Mouse (Mus musculus): ENCODE measurements at regions not wholly inside any gene's neighbourhood (a gene's known extent, or its start where the extent isn't known, plus 50 kb on each side); places are given as distances from the start of the nearest gene placed in this dataset.

GRCm38 (mm10) chr13:28520127-28520482 lies 262.8 kb downstream of the Gm11361 start:
- DNase-seq = no peak

- no peak for DNase-seq
These were observed 262.2 kb downstream of the Gm11361 start for GRCm38 (mm10) chr13:28519383-28520126.

- no peak for DNase-seq
These were observed 259.8 kb downstream of the Gm11361 start for GRCm38 (mm10) chr13:28517161-28517560.

GRCm38 (mm10) chr13:28516636-28517035 lies 259.3 kb downstream of the Gm11361 start:
- no peak for DNase-seq

GRCm38 (mm10) chr13:28514245-28514644 lies 256.9 kb downstream of the Gm11361 start:
- DNase-seq = no peak

- no peak for DNase-seq
These were observed 256.0 kb downstream of the Gm11361 start for GRCm38 (mm10) chr13:28513336-28513735.

- DNase-seq = peak; percentile 15
These were observed 255.4 kb downstream of the Gm11361 start for GRCm38 (mm10) chr13:28512573-28513334.

- no peak for DNase-seq
These were observed 250.9 kb downstream of the Gm11361 start for GRCm38 (mm10) chr13:28508184-28508583.

- DNase-seq = no peak
These were observed 250.5 kb downstream of the Gm11361 start for GRCm38 (mm10) chr13:28507783-28508182.

GRCm38 (mm10) chr13:28504340-28504739 lies 247.0 kb downstream of the Gm11361 start:
- no peak for DNase-seq

GRCm38 (mm10) chr13:28502171-28502570 lies 244.8 kb downstream of the Gm11361 start:
- DNase-seq = peak; percentile 8

- no peak for DNase-seq
These were observed 243.4 kb downstream of the Gm11361 start for GRCm38 (mm10) chr13:28500697-28501096.

- no peak for DNase-seq
These were observed 240.2 kb downstream of the Gm11361 start for GRCm38 (mm10) chr13:28497483-28497882.

- DNase-seq = no peak
These were observed 234.7 kb downstream of the Gm11361 start for GRCm38 (mm10) chr13:28492015-28492414.

GRCm38 (mm10) chr13:28483727-28484126 lies 226.4 kb downstream of the Gm11361 start:
- DNase-seq = no peak

- no peak for DNase-seq
These were observed 224.1 kb downstream of the Gm11361 start for GRCm38 (mm10) chr13:28481224-28481965.

- no peak for DNase-seq
These were observed 208.8 kb downstream of the Gm11361 start for GRCm38 (mm10) chr13:28466151-28466550.

GRCm38 (mm10) chr13:28465187-28465880 lies 208.0 kb downstream of the Gm11361 start:
- DNase-seq = no peak

- no peak for DNase-seq
These were observed 204.0 kb downstream of the Gm11361 start for GRCm38 (mm10) chr13:28461281-28461680.

GRCm38 (mm10) chr13:28457403-28457802 lies 200.1 kb downstream of the Gm11361 start:
- DNase-seq = no peak

GRCm38 (mm10) chr13:28455878-28456277 lies 198.6 kb downstream of the Gm11361 start:
- DNase-seq = peak; percentile 7

- no peak for DNase-seq
These were observed 197.7 kb downstream of the Gm11361 start for GRCm38 (mm10) chr13:28455016-28455415.

All from gastrocnemius, postnatal 10 days (tissue).